ENCODE assay signal across 16 mouse cellular contexts in genomic region chr13:112807936-112808667, GRCm38 (mm10). TPM values are rescaled to one million over a fixed set of nuclear protein-coding genes. Genes with fewer than 3 reads are reported as not detected.
DNase-seq lines count a peak whose midpoint lies in the region; ATAC-seq lines count a peak whose summit lies in the region.
"Had no signal": no experiment of that assay in that cellular context is flagged by ENCODE, and none has a peak within 500 bp of the region (broad histone marks: within the 10 kb centered on the region; RNA-seq: fewer than 3 reads in every experiment).

No protein-coding gene starts in this region.

- ATAC-seq in liver, embryonic 12.5 days: peak; percentile 93
- no peak for ATAC-seq in hindbrain, embryonic 13.5 days (ENCODE audit: low FRiP score)
- ATAC-seq: CD4-positive, CD25-positive, alpha-beta regulatory T cell, adult 4 months; inflammation-experienced regulatory T-cells, adult 6 months; lung, postnatal 0 days; midbrain, embryonic 15.5 days had no signal

- peak; percentile 59 for DNase-seq in Muller cell, postnatal 12 days (ENCODE audit: inconsistent ontology term)
- DNase-seq in c-Kit-positive CD71-positive TER-119-positive erythroid progenitor cells, embryonic 14.5 days (ENCODE audit: low spot score): peak; percentile 66
- DNase-seq in spleen, postnatal 14 days (ENCODE audit: low spot score in 2 of 2): peak; percentile 19 to 29
- no peak for DNase-seq in kidney, adult 11 months
- no peak for DNase-seq in thymus, adult 18-20 months
- DNase-seq: cerebellum, adult 9-11 months; heart, postnatal 14 days; kidney, postnatal 4 days; layer of hippocampus, postnatal 36 days; right cerebral cortex, postnatal 14 days had no signal

- H3K27ac ChIP-seq in liver, embryonic 12.5 days: peak overlapping the region; percentile 73
- no peak overlapping the region for H3K27ac ChIP-seq in hindbrain, embryonic 13.5 days
- H3K27ac ChIP-seq: midbrain, embryonic 15.5 days had no signal

- H3K4me2 ChIP-seq in liver, embryonic 12.5 days: peak overlapping the region; percentile 19; the same call in 1 of the 2 replicates
- H3K4me2 ChIP-seq in hindbrain, embryonic 13.5 days: no peak overlapping the region
- H3K4me2 ChIP-seq: midbrain, embryonic 15.5 days had no signal

- H3K4me3 ChIP-seq in liver, embryonic 12.5 days: no peak overlapping the region
- no peak overlapping the region for H3K4me3 ChIP-seq in hindbrain, embryonic 13.5 days
- H3K4me3 ChIP-seq: midbrain, embryonic 15.5 days had no signal

- H3K4me1 ChIP-seq in liver, embryonic 12.5 days: peaks cover 63% of the 10 kb centered on the region
- H3K4me1 ChIP-seq in hindbrain, embryonic 13.5 days (replicated peaks): peaks cover 18% of the 10 kb centered on the region

- H3K36me3 ChIP-seq in liver, embryonic 12.5 days: peaks cover 20% of the 10 kb centered on the region
- H3K36me3 ChIP-seq in hindbrain, embryonic 13.5 days: peaks cover 15% of the 10 kb centered on the region

- WGBS in liver, embryonic 12.5 days (ENCODE audit: insufficient replicate concordance): 52% methylated on average over 10 of the region's 10 CpGs
- 84% methylated on average over 10 of the region's 10 CpGs for WGBS in hindbrain, embryonic 13.5 days

- no peaks in the 10 kb centered on the region for H3K9me3 ChIP-seq in liver, embryonic 12.5 days (replicated peaks)
- no peaks in the 10 kb centered on the region for H3K9me3 ChIP-seq in hindbrain, embryonic 13.5 days
- H3K9me3 ChIP-seq: midbrain, embryonic 15.5 days had no signal

- no peaks in the 10 kb centered on the region for H3K27me3 ChIP-seq in liver, embryonic 12.5 days (replicated peaks)
- no peaks in the 10 kb centered on the region for H3K27me3 ChIP-seq in hindbrain, embryonic 13.5 days
- H3K27me3 ChIP-seq: midbrain, embryonic 15.5 days had no signal

- H3K9ac ChIP-seq in liver, embryonic 12.5 days: no peak overlapping the region
- no peak overlapping the region for H3K9ac ChIP-seq in hindbrain, embryonic 13.5 days
- H3K9ac ChIP-seq: midbrain, embryonic 15.5 days had no signal

RNA-seq across cellular contexts. Expression of gene Plpp1, which starts 7.5 kb away (rescaled TPM):
- 28.6 and 30.8 TPM in 2 replicates for polyA plus RNA-seq in liver, embryonic 12.5 days (2016; fragmentation: Nextera tagmentation; extraction: Ambion mirVana)
- 51.7 and 53.3 TPM in 2 replicates for polyA plus RNA-seq in hindbrain, embryonic 13.5 days (2015; fragmentation: Nextera tagmentation; extraction: Ambion mirVana)

Comparison
In these comparisons a context has a peak if more than half of its experiments do, and no peak if none do; other contexts are left out.
1. DNase-seq: peak in Muller cell, postnatal 12 days (single experiment), c-Kit-positive CD71-positive TER-119-positive erythroid progenitor cells, embryonic 14.5 days (single experiment) and spleen, postnatal 14 days (2 of 2); none in kidney, adult 11 months (single experiment) and thymus, adult 18-20 months (0 of 2).